Mouse (Mus musculus) lung, embryonic 14.5 days (tissue): ENCODE results near the gene Gm20388. TPM values are rescaled to one million over a fixed set of nuclear protein-coding genes. Genes with fewer than 3 reads are reported as not detected.

ENCODE experiments used
- ATAC-seq: fragments of 200-750 bp; cut with Nextera tagmentation; 2 replicates; pipeline ENCODE4 v1.8.0; 2017; ENCODE audit warnings: mild to moderate bottlenecking, moderate TSS enrichment, moderate library complexity; ENCODE audit not compliant: insufficient read depth
- DNase-seq: peaks from one replicate; pipeline ENCODE4 v3.0.0-alpha.2; 2015
- H3K27ac ChIP-seq: fragments of 300-500 bp; sonication (generic); 2 replicates; pipeline ENCODE4 v1.5.1; 2014; ENCODE audit warnings: low read depth, mild to moderate bottlenecking, moderate library complexity
- H3K27me3 ChIP-seq: fragments of 300-500 bp; sonication (generic); 2 replicates; pipeline ENCODE4 v1.6.1; 2014; ENCODE audit warnings: low read length, control low read depth; ENCODE audit not compliant: insufficient read depth
- H3K36me3 ChIP-seq: fragments of 300-500 bp; sonication (generic); 2 replicates; pipeline ENCODE4 v1.6.1; 2014; ENCODE audit warnings: control low read depth; ENCODE audit not compliant: insufficient read depth
- H3K4me1 ChIP-seq: fragments of 300-500 bp; sonication (generic); 2 replicates; pipeline ENCODE4 v1.6.1; 2014; ENCODE audit warnings: antibody characterized with exemption, control low read depth; ENCODE audit not compliant: insufficient read depth
- H3K4me2 ChIP-seq: fragments of 300-500 bp; sonication (generic); 2 replicates; pipeline ENCODE4 v1.6.1; 2014; ENCODE audit warnings: mild to moderate bottlenecking
- H3K4me3 ChIP-seq: fragments of 300-500 bp; sonication (generic); 2 replicates; pipeline ENCODE4 v1.5.1; 2014; ENCODE audit warnings: low read depth, low read length
- H3K9ac ChIP-seq: fragments of 300-500 bp; sonication (generic); 2 replicates; pipeline ENCODE4 v1.6.1; 2014
- H3K9me3 ChIP-seq: fragments of 300-500 bp; sonication (generic); 2 replicates; pipeline ENCODE4 v1.6.1; 2016; ENCODE audit warnings: low read depth, low read length, control low read depth
- CTCF ChIP-seq: IDR thresholded peaks from 2 replicates; pipeline ENCODE4 v1.5.1; 2016; ENCODE audit warnings: antibody characterized with exemption, low read depth
- WGBS: fragments of 180-500 bp; shearing (Covaris S2); extraction: QIAGEN DNeasy Blood & Tissue Kit; methylation state at CpG from one replicate; pipeline ENCODE4 v1.1.7; 2014; 5-methylcytosine and 5-hydroxymethylcytosine counted together
- polyA plus RNA-seq: library from polyadenylated mRNA; unstranded; fragments of >200 nt; fragmentation: Nextera tagmentation; extraction: Ambion mirVana; gene quantifications from 2 replicates; pipeline ENCODE4 v1.2.1, GENCODE M21; 2014

Gm20388 gene
- polyA plus RNA-seq, 1 experiment from 2014 or later = not detected

DNA sequence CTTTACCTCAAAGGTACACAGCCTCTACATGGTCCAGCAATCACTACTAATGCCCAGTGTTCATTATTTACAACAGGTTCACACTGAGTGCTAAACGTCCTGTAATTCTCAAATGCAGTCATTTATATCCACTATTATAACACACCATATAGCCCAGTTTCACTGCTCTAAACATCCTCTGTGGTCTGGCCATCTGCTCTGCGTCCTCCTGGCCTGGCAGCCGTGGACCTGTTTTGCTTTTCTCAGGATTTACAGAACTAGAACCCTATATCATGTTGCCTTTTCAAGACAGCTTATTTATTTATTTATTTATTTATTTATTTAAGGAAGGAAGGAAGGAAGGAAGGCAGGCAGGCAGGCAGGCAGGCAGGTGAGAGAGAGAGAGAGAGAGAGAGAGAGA, 3017.2 kb downstream of the Gm20388 start:
- H3K4me3 ChIP-seq = no peak overlapping the region
- no peak overlapping the region for H3K27ac ChIP-seq
- no peaks in the 10 kb centered on the region for H3K4me1 ChIP-seq
- no peaks in the 10 kb centered on the region for H3K9me3 ChIP-seq
- no peaks in the 10 kb centered on the region for H3K36me3 ChIP-seq
- H3K9ac ChIP-seq = no peak overlapping the region
- no peak overlapping the region for H3K4me2 ChIP-seq
- ATAC-seq (no peak), DNase-seq (no peak)
- TF ChIP-seq CTCF = no peak
- H3K27me3 ChIP-seq = no peaks in the 10 kb centered on the region
- WGBS = 81% methylated on average over 3 of the region's 3 CpGs

DNA sequence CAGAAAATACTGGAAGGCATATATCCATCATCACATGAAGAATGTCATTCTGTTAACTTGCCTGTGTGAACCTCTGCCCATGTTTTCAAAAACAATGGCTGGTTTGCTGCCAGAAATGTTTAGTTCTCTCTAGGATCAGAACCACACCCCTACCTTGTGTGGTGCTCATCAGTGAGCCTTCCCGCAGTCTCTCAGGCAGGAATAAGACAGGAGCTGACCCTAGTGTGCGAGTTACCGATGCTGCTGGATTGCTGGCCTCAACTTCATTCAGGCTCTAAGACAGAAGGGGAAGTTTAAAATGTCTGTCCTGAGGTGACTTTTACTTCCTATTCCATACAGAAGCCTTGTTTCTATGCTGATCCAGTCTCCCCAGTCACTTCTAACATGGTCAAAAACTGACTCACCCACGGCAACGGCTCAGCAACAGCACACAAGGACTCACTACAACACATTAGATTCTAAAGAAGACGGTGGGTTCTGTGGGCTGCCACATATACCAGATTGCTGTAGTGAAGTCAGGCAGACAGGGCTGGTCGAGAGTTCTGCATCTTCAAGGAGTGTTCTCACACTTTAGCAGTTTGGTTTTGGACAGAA, 3018.1 kb downstream of the Gm20388 start:
- Histone ChIP-seq H3K4me2 (no peak overlapping the region), H3K27me3 (no peaks in the 10 kb centered on the region), H3K4me3 (no peak overlapping the region), H3K4me1 (no peaks in the 10 kb centered on the region), H3K9ac (no peak overlapping the region), H3K9me3 (no peaks in the 10 kb centered on the region), H3K36me3 (no peaks in the 10 kb centered on the region), H3K27ac (no peak overlapping the region)
- no peak for TF ChIP-seq CTCF
- ATAC-seq (no peak), DNase-seq (no peak)
- 81% methylated on average over 7 of the region's 7 CpGs for WGBS

DNA sequence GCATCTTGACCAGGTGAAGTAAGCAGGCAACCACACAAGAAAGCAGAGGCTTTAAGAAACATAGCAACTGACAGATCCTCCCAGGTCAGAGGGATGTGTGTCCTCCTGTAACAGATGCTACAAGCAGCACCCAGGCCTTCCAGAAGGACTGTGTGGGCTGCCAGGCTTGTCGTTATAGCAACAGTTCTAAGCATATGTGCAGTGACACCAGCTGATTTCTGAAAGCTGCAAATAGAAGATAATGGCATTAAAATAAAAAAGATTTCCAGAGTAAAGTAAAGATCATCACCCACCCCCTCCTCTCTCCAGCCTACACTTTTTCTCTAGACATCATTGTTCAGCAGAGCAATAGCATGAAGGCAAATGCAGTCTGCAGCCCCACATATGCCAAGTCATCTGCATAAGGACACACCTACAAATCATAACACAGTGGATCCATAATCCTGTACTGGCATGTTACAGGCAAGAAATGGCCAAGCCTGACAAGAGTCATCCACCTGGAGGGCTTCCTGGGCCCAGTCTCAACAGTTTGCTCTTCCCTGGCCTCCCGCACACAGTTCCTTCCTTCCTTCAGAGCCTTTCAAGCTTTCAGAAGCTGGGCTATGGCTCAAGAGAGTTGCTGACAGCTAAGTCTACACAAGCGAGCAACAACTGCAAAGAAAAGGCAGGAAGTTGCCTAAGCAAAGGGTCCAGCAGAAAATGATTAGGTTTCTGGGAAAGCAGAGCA, 3021.4 kb downstream of the Gm20388 start:
- Histone ChIP-seq H3K4me1 (no peaks in the 10 kb centered on the region), H3K4me3 (no peak overlapping the region), H3K9ac (no peak overlapping the region), H3K4me2 (no peak overlapping the region), H3K27me3 (no peaks in the 10 kb centered on the region), H3K27ac (no peak overlapping the region), H3K36me3 (no peaks in the 10 kb centered on the region), H3K9me3 (no peaks in the 10 kb centered on the region)
- TF ChIP-seq CTCF = no peak
- ATAC-seq = no peak
- no peak for DNase-seq
- 52% methylated on average over 3 of the region's 3 CpGs for whole genome bisulfite sequencing

DNA sequence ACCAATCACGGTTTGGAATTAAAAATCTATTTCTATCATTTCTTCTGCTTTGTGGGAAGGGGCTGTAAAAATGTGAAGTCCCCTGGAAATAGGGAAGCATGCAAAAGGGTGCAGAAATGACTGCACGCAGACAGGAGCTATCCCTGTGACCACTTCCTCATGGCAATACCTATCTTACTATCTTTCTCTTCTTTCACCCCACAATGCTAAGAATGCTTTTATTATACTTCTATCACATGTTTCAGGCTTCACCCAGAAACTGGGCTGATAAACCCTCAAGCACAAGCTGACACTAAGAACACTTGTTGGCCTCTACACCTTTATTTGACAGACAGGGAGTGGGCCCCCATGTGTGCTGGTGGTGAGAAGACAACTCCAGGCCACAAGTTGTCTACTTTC, 3021.9 kb downstream of the Gm20388 start:
- no peaks in the 10 kb centered on the region for H3K4me1 ChIP-seq
- ATAC-seq = no peak
- WGBS = 73% methylated on average over 2 of the region's 2 CpGs

GRCm38 (mm10) chr8:122933973-122934372, 3023.3 kb downstream of the Gm20388 start:
- H3K4me1 ChIP-seq = 0 out of 2 replicates have a peak, but pooled peaks cover 7% of the 10 kb centered on the region
- no peak for TF ChIP-seq CTCF

More for the DNA sequence above, 3021.9 kb downstream of the Gm20388 start:
- DNase-seq = no peak
- Histone ChIP-seq H3K9me3 (no peaks in the 10 kb centered on the region), H3K4me3 (no peak overlapping the region), H3K9ac (no peak overlapping the region), H3K27me3 (no peaks in the 10 kb centered on the region), H3K36me3 (no peaks in the 10 kb centered on the region), H3K4me2 (no peak overlapping the region), H3K27ac (no peak overlapping the region)
- TF ChIP-seq CTCF = no peak

GRCm38 (mm10) chr8:122935118-122935517, 3024.5 kb downstream of the Gm20388 start:
- DNase-seq (no peak), ATAC-seq (no peak)
- TF ChIP-seq CTCF = no peak
- no peaks in the 10 kb centered on the region for H3K36me3 ChIP-seq
- no peaks in the 10 kb centered on the region for H3K9me3 ChIP-seq
- H3K4me3 ChIP-seq = no peak overlapping the region
- no peak overlapping the region for H3K9ac ChIP-seq
- H3K4me1 ChIP-seq = 0 out of 2 replicates have a peak, but pooled peaks cover 7% of the 10 kb centered on the region
- H3K4me2 ChIP-seq = no peak overlapping the region
- 80% methylated on average over 1 of the region's 1 CpGs for WGBS
- no peaks in the 10 kb centered on the region for H3K27me3 ChIP-seq
- no peak overlapping the region for H3K27ac ChIP-seq

More at GRCm38 (mm10) chr8:122933973-122934372, 3023.3 kb downstream of the Gm20388 start:
- H3K4me2 ChIP-seq = no peak overlapping the region
- no peaks in the 10 kb centered on the region for H3K27me3 ChIP-seq
- ATAC-seq (no peak), DNase-seq (no peak)
- no peak overlapping the region for H3K27ac ChIP-seq
- no peak overlapping the region for H3K9ac ChIP-seq
- no peak overlapping the region for H3K4me3 ChIP-seq
- no peaks in the 10 kb centered on the region for H3K9me3 ChIP-seq
- no peaks in the 10 kb centered on the region for H3K36me3 ChIP-seq

GRCm38 (mm10) chr8:122935912-122936311, 3025.3 kb downstream of the Gm20388 start:
- DNase-seq = no peak
- Histone ChIP-seq H3K4me1 (0 out of 2 replicates have a peak, but pooled peaks cover 7% of the 10 kb centered on the region), H3K4me3 (no peak overlapping the region), H3K27me3 (no peaks in the 10 kb centered on the region), H3K9me3 (no peaks in the 10 kb centered on the region), H3K4me2 (no peak overlapping the region), H3K36me3 (0 out of 2 replicates have a peak, but pooled peaks cover 1% of the 10 kb centered on the region), H3K27ac (no peak overlapping the region), H3K9ac (no peak overlapping the region)
- 46% methylated on average over 3 of the region's 3 CpGs for WGBS
- no peak for TF ChIP-seq CTCF
- no peak for ATAC-seq
